Mouse (Mus musculus): ENCODE measurements around the gene Chuk.
"Not testable (repeated sequence)": the region's sequence is repeated elsewhere in the genome, so short reads cannot be mapped to it uniquely, and the experiment has no call there.

The Chuk gene

DNA sequence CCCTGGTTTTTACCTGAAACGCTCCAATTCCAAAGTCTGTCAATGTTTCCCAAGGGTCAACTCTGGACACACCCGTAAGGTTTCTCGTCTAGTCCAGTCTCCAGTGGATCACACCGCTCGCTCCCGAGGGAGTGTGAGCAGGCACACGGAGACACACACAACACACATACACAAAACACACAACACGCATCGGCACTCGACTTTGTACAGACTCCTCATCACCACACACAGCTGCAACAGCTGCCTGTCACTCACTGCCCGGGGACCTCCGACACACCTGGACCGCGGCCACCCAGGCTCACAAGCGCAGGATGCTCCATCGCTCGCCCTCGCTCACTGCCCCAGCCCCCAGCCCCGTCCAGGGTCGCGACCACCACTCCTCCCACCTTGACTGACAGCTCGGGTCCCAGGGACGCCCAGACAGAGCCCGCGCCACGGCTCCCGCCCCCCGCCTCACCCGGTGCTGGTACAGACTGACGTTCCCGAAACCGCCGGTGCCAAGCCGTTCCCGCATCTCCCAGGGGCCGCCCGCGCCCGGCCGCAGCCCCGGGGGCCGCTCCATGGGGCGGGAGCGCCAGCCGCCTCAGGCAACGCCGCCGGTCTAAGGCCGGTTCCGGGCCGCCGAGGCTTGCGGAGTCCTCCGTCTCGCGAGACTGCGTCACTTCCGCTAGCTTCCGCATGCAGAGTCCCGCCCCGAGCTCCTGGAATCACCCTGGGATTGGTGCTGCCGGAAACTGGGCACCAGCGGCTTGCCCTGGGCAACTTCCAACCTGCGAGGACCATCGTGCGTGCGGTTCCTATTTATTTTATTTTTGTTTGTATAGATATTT is at the start of gene Chuk:
Gene Chuk, minus strand, starts transcription at position 650 of the 830 bp plus-strand sequence.
- DNase-seq (ENCODE audit: low spot score), result peak; percentile 98

DNA sequence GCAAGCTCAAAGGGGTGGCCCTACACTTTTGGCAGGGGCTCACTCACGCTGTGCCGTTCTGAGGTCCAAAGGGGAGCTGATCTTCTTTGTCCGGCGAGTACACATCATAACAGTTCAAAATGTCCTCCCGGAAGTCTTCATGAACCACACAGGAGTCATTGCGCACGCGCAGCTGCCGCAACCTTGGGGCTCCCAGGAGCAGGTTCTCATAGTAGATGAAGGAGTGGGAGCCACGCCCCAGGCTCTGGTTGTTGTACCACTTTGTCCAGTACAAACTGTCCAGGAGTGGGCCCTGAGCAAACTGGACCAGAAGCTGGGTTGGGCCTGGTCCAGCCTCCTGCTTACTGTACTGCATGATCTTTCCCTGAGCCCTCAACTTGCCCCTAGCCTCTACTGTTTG is 49.7 kb upstream of the Chuk start:
- no peak for DNase-seq (ENCODE audit: low spot score)

DNA sequence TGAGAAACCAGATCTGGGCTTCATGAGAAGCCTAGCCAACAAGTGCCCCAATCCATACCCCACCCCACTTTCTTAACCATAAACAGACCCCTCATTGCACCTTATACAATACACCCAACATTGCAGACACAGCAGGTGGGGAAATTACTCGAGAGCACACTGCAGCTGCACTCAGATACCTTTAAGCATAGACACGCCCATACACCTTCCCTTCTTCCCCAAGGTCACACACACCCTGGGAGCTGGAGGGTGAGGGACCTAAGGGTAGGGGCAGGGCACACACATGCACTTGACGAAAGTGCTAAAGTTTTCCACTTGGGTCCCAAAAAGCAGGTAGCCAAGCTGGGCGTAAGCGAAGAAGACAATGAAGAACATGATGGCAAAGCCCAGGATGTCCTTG is 46.5 kb upstream of the Chuk start:
- no peak for DNase-seq (ENCODE audit: low spot score)

DNA sequence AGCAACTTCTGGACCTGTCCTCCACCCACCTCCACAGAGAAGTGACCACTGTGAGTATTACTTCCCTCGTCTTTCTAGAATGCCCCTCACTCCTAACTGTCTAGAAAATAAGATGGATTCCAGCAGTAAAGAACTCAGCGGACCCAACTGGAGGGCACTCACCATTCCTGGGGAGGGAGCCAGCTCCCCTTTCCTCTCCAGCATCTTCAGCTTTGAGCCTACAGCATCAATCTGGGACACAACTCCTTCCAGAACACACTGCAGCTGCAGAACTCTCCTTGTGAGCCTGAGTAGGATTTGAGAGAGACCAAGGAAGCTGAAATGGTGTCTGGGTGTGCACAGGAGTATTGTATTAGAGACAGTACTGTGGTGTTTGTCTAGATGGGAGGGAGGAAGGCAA is 41.7 kb upstream of the Chuk start:
- no peak for DNase-seq (ENCODE audit: low spot score)

DNA sequence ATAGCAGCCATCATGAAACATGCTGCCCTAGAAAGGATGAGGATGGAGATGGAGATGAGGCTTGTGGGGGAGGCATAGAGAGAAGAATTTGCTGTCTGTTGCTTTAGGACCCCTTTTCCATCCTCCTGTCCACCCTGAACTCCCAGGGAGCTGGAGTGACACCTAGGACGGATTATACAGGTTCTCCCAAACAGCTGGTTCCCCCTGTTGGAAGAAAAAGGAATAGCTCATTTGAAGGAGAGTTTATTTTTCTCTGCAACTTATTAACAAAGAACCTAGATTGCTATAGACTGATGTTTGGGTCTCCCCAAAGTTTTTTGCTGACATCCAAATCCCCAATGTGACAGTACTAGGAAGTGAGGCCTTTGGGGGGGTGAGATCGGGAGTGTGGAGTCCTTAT is 41.1 kb upstream of the Chuk start:
- no peak for DNase-seq (ENCODE audit: low spot score)

DNA sequence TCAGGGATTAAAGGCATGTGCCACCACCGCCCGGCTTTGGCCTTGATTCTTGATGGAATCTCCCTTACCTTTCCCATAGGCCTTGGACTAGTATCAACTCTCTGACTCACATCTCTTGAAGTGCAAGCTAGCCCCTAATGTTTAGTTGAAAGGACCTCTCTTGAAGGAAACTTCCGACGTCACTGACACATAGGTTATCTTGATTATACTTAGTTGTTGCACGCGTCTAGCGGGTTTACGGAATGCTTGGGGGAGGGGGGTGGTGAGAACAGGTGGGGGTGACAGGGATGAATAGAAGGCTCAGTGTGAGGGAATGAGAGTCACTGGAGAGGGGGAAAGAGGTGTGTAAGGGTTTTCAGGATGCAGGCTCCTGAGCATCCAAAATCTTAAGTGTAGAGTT is 39.7 kb upstream of the Chuk start:
- no peak for DNase-seq (ENCODE audit: low spot score)

DNA sequence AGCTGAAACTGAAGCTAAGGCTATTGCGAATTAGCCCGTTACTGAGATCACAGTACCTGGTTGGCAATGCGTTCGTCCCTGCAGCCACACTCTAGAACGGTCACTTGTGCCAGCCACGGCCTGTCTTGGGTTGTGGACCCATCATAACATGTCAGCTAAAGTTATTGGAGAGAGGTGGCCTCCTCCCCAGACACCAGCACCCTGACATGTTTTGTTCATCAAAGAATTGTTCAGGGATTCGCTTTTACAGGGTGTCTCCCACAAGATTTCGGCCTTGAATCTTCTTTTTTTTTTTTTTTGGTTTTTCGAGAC is 39.2 kb upstream of the Chuk start:
- no peak for DNase-seq (ENCODE audit: low spot score)

DNA sequence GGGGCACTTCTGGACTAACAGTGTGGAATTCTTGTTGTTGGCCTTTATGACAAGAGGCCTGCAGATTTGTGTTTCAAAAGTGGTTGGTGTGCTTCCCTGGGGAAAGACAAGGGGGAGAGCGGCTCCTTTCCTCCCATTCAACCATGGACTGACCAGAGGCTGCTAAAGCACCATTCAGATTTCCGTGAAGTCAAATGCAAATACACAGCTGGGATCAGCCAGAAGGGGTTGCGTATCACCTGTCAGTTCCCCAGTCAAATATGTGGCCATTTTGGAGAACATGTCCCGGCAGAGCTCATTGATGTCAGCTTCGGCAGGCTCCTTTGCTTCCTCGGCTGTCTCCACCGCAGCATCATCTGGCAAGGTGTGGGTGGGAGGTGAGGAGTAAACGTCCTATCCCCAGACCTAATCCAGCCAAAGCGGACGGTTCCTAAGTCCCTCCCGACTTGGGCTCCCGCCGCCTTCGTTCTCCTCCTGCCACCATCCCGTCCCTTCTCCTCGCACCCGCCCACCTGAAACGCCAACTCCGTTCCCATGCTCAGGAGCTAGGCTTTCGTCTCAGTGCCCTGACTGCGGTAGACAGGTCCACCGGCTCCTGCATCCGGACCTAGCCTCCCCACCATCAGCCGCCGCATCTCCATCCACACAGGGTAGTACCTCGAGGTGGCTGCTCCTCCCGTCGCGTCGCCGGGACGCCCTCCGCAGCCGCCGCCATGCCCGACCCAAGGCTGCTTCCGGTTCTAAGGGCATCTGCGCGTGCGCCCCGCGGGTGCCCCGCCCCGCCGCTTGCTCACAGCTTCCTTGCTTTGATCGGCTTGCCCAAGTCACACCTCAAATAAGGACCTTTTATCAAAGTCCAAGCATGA is 38.7 kb upstream of the Chuk start, which contains the start of gene Bloc1s2:
Gene Bloc1s2, minus strand, starts transcription at position 745 of the 866 bp plus-strand sequence.
- peak; percentile 91 for DNase-seq (ENCODE audit: low spot score)

DNA sequence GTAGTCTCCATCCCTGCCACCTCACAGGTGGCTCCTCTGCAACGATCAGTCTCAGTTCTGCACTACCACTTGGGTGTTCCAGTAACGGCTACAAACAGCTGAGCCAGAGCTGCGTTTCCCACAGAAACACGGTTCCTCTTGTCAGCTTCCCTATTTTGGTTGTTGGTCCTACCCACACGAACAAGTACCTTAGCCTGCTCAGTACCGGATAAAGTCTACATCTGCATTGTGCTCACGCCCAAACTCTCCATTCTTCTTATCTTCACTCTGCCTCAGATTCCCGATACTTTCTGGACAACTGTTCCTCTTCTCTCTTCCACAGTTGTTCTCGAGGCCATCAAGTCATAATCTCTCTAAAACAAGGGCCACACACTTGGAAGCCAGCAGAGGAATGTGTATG is 37.1 kb upstream of the Chuk start:
- DNase-seq (ENCODE audit: low spot score), result peak; percentile 31

DNA sequence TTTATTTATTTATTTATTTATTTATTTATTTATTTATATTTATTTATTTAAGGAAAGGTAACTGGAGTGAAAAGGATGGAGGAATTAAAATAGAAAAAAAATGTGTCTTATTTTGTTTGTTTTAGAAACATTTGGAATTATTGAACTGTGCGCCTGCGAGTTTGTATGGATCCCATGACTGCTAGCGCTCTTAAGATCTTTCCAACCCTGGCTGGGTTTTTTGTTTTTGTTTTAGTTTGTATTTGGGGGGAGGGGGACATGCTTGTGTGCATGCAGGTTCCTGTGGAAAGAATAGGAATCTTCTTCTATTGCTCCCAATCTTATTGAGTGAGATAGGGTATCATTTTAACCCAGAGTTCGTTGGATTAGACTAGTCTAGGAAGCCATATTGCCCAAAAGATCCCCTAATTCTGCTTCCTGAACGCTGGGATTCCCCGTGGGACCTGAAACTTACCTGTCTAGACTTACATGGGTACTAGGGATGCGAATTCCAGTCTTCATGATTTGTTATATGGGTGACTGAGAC is 28.7 kb upstream of the Chuk start:
- DNase-seq (ENCODE audit: low spot score), result no peak

DNA sequence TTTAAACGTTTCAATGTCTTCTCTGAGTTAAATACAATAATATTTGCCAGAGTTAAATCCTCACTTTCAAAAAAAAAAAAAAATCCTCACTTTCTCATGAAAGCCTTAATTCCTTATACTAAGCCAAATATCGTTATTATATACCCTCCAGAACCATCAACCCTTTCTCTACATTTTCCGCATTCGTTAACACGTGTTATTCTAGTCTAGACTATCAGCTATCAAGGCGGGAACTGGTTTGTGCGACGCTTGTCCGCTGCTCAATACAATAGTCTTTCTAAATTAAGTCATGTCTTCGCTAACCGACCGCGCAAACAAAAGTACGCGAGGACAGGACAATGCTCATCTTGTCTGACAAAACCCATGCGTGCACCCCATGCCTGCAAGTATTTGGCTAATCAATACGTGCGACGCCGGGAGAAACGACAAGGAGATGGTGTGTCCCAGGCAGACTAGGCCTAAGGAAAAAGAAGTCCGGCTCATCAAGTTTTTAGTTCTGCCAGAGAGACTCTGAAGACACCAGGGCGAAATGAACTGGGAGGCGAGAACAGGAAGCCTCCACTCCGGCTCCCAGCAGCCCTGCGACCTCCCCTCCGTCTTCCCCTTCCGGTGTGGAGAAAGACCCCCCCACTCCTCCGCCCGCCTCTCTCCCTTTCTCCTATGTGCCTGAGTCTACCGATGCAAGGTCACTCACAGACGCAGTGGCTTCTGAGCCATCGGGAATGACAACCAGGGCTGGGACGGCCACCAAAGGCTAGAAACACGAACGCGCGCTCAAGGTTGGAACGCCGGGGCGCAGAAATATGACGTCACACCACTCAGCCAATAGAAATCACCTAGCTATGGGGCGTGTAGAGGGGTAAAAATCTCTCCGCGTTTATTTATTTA is 28.0 kb upstream of the Chuk start, which contains the start of gene Cwf19l1:
Gene Cwf19l1, minus strand, starts transcription at position 805 of the 888 bp plus-strand sequence.
- peak; percentile 88 for DNase-seq (ENCODE audit: low spot score)

DNA sequence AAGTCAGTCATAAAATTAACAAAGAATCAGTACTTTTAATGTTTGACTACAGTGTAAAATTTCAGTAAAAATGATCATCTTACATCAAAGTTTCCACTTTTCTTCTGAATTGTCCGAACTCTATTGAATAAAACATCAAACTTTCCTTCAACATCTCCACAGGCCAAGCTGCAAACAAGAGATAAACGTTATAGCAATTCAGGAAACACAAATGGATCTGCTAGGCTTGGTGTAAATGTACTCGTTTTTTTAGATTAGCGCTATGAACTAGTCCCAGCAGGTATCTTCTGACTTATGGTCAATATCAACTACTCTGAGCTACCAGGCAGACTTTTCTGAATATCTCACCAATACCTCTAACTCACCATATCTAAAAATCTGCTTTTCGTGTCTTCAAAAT is 25.6 kb upstream of the Chuk start:
- DNase-seq (ENCODE audit: low spot score), result no peak

DNA sequence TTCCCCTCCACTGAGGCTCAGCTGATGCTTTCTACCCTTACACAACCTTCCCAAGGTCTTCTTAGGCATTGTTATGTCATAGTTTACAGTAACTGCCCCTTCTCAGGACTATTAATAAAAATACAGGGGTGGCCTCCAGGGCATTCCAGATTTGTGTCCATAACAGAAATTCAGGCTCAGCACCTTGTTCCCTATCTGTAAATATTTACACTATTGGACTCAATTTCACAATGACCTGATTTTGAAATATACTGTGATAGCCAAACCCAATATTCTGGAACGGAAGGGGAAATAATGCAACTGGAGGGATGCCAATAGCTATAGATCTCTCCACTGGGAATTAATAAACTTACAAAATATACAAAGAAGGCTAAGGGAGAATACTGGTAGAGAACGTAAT is 21.3 kb upstream of the Chuk start:
- no peak for DNase-seq (ENCODE audit: low spot score)

DNA sequence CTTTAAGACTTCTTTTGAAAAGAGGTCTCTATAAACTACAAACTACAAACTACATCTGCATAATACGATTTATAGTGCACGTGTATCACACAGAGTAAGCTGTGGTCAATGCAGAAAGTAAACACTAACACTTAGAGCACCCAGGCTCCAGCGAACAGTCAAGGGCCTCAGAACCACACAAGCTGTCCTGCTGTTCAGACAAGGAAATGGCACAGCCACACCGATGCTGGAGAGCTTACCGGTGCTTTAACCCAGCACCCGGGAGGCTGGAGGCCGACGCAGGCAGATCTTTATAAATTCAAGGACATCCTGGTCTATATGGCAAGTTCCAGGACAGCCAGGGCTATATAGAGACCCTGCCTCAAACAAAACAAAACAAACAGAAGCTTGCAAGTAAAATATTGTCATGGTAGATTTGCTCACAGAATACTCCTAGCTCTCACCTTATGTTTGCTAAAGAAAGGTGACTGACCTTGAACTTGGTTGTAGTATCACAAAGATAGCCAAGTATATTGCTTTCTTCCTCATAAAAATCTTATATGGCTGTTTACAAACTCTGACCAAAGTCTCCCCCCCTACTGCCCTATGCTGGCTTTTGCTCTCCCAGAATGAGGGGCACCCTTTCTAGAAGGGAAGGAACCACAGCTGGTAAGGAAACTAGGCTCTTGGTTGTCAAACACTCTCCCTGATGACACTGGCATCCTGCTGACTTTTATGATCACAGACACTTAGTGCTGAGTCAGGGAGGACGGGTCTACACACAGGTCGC is 20.6 kb upstream of the Chuk start:
- DNase-seq (ENCODE audit: low spot score), result no peak

DNA sequence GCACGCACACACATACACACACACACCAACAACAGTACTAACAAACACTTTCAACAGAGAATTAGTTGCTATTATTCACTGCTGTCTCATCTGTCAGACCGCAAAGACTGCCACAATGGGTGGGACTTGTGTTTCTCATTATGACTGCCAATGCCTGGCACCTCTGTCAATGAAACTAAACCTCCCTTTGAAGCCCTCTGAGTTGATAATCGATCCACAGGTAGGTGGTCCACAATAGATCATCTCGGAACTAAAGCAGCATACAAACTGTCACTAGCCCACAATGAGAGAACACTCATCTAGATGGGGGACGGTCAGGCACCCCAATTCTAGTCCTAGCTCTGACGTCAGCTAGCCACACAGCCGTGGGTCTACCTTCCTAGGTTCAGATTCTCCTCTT is 13.9 kb upstream of the Chuk start:
- no peak for DNase-seq (ENCODE audit: low spot score)

DNA sequence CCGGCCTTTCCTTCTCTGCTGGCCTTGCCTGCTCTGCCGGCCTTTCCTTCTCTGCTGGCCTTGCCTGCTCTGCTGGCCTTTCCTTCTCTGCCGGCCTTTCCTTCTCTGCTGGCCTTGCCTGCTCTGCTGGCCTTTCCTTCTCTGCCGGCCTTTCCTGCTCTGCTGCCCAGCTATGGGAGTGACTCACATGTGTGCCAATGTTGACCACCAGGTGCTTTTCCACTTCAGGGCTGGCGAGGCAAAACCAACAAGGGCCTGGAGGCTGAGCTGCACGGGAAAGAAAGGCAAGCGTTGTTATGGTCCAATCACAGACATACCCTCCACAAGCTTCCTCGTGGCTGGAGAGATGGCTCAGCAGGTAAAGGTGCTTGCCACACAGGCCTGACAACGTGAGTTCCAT is 13.4 kb upstream of the Chuk start:
- DNase-seq (ENCODE audit: low spot score), result not testable (repeated sequence)

DNA sequence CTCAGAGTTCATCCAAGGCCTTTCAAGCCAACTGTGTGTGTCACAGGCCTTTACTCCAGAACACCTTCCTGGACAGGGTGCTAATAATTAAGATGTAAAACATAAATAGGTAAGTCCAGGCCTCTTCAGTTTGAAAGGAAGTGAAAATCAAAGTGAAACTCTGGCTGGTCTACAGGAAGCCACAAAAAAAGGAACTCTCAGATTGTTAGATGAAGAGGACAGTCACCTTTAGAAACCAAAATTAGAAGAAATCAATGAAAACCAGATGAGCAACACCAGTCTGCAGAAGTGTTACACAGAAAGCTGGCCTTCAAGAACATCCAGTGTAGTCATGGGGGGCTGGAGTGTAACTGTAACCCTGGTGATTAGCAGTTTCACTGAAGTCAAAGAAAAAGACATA is 10.5 kb upstream of the Chuk start:
- no peak for DNase-seq (ENCODE audit: low spot score)

DNA sequence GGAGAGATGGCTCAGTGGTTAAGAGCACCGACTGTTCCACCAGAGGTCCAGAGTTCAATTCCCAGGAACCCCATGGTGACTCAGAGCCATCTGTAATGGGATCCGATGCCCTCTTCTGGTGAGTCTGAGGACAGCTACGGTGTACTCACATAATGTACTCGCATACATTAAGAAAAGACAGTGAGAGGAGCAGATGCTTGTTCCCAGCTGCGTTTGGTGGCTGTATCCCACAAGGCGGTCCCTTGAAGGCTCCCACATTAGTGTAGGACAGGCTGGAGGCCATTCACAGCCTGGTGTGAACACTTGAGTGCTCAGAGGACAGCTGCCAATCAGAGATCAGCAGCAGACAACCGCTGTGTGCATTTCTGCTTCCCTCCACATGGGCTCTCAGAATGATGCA is 4.4 kb upstream of the Chuk start:
- DNase-seq (ENCODE audit: low spot score), result no peak

DNA sequence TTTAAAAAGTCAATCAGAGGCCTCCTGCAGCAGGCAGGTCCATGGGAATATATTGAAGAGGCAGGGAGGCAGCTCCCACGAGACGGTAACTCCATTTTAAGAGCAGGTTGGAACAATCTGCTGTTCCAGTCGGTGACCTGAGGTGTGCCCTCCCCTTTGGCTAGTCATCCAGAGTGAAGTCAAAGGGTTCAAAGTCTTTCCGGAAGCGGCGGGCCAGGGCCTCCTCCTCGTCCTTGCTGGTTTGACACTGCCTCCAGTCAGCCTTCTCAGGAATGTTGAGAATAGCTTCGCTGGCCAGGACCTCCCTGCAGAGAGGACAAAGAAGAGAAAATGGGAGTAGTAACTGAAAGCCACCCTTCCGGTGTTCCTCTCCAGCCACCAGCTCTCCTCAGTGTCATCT is 3.1 kb upstream of the Chuk start:
- no peak for DNase-seq (ENCODE audit: low spot score)

DNA sequence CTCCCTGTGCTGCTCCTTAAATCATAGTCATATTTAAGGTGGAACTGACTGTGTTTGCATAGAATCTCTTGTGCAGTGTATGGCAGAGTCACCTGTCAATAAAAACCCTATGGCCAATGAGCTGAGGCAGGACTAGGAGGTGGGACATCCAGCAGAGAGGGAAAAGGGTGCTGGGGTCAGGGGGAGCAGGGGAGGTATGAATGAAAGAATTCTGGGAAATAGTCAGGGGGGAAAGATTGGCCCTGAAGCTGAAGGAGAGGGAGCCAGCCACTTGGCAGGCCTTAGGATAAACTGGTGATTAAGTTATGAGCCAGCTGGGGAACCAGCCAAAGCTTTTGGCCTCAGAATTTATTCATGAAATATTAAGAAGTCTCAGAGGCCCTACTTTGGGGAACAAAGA is 1.7 kb upstream of the Chuk start:
- peak; percentile 28 for DNase-seq (ENCODE audit: low spot score)
